ENCODE assay signal across 8 mouse cellular contexts in the genomic region with DNA sequence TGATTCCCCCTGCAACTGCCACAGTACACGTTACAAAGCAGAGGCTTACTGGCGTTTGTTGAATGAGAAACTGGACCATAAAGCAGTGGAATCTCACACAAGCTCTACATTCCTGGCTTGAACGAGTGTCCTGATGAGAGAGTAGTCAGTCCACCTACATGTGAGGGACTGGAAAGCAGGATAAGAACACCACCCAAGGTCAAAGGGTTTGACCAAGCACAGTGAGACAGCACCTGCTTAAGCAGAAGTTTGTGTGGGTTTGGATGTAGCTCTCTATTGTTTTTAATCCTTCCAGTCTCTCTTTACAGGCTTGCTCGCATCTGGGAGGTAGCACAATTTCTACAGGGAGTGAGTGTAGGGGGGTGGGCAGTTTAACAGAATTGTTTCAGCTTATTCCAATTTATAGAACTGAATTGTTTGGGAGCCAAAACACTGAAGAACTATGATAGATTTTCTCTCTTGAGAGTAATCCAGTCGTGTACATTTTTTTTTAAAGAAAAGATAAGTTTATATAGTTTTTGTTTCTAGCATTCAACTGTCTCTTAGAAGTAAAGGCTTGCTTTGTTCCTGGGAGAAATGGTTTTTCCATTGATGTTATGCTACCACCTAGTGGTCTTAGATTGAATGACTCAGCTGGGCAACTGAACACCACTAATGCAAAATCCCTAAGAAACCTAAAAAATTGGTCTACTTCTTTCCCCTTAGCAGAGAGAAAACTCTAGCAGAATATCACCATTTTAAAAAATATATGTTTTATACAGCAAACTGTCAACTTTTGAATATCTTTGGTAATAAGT.
DNase-seq lines count a peak whose midpoint lies in the region; ATAC-seq lines count a peak whose summit lies in the region.

No protein-coding gene starts in this region.

- no peak overlapping the region for H3K4me2 ChIP-seq in hindbrain, embryonic 13.5 days
- no peak overlapping the region for H3K4me2 ChIP-seq in limb, embryonic 12.5 days

- no peaks in the 10 kb centered on the region for H3K4me1 ChIP-seq in hindbrain, embryonic 13.5 days (replicated peaks)
- no peaks in the 10 kb centered on the region for H3K4me1 ChIP-seq in limb, embryonic 12.5 days (replicated peaks)

- H3K36me3 ChIP-seq in hindbrain, embryonic 13.5 days = no peaks in the 10 kb centered on the region
- no peaks in the 10 kb centered on the region for H3K36me3 ChIP-seq in limb, embryonic 12.5 days

- H3K4me3 ChIP-seq in hindbrain, embryonic 13.5 days = no peak overlapping the region
- no peak overlapping the region for H3K4me3 ChIP-seq in limb, embryonic 12.5 days (replicated peaks)

- H3K9me3 ChIP-seq in hindbrain, embryonic 13.5 days = no peaks in the 10 kb centered on the region
- no peaks in the 10 kb centered on the region for H3K9me3 ChIP-seq in limb, embryonic 12.5 days

- H3K27ac ChIP-seq in hindbrain, embryonic 13.5 days = no peak overlapping the region
- no peak overlapping the region for H3K27ac ChIP-seq in limb, embryonic 12.5 days

- H3K9ac ChIP-seq in hindbrain, embryonic 13.5 days = no peak overlapping the region
- H3K9ac ChIP-seq in limb, embryonic 12.5 days (replicated peaks) = no peak overlapping the region

- DNase-seq in gastrocnemius, adult 18-20 months (ENCODE audit: low spot score) = peak; percentile 43
- DNase-seq in gastrocnemius, postnatal 25 days = no peak
- peak; percentile 23 for DNase-seq in A20 (ENCODE audit: low read depth, low spot score)
- DNase-seq in cerebellum, adult 9-10 months = peak; percentile 78
- DNase-seq in retina, postnatal 1 day = peak; percentile 78

- no peaks in the 10 kb centered on the region for H3K27me3 ChIP-seq in hindbrain, embryonic 13.5 days
- peaks cover 22% of the 10 kb centered on the region for H3K27me3 ChIP-seq in limb, embryonic 12.5 days

- 32% methylated on average over 5 of the region's 5 CpGs for whole genome bisulfite sequencing in hindbrain, embryonic 13.5 days
- 28% methylated on average over 5 of the region's 5 CpGs for WGBS in limb, embryonic 12.5 days

- peak; percentile 71 for ATAC-seq in hindbrain, embryonic 13.5 days (ENCODE audit: low FRiP score)
- 0 out of 2 replicates have a peak, but pooled peaks have one; percentile 64 for ATAC-seq in limb, embryonic 12.5 days (ENCODE audit: insufficient number of reproducible peaks, insufficient read depth, low FRiP score, low TSS enrichment, low read depth)
- no peak for ATAC-seq in monocyte, adult 5-6 weeks (replicated peaks; ENCODE audit: insufficient number of reproducible peaks, low FRiP score, low TSS enrichment, poor library complexity, severe bottlenecking)
